Mouse (Mus musculus): ENCODE measurements around the gene Agrp. TPM values are rescaled to one million over a fixed set of nuclear protein-coding genes. Genes with fewer than 3 reads are reported as not detected.

Agrp gene
- polyA plus RNA-seq, 1 experiment from 2014 or later = 0.75 TPM

DNA sequence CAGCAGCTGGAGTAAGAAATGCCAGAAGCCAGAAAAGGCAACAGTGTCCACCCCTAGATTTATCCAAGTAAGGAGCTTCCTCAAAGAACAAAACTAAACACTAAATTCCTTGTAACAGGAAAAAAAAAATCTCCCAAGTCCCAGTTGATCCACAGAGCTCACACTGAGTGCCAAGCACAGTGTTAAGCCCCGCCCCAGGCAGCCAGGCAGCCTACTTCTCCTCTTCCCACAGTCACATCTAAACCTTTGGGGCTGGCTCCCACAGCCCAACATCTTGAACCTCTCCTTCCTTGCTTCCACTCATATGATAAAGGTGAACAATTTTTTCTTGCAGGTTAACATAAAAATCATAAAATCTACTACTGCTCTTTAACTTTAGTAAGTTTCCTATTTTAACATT, 73.3 kb downstream of the Agrp start:
- 85% methylated on average over 1 of the region's 1 CpGs for WGBS

GRCm38 (mm10) chr8:105562863-105563262, 74.3 kb downstream of the Agrp start:
- Histone ChIP-seq H3K36me3 (ENCODE audit: insufficient read depth, low read length) (no peaks in the 10 kb centered on the region), H3K27ac (ENCODE audit: low read length) (no peak overlapping the region), H3K9me3 (ENCODE audit: low read length) (no peaks in the 10 kb centered on the region), H3K4me2 (replicated peaks; ENCODE audit: low read depth, low read length) (no peak overlapping the region), H3K4me1 (ENCODE audit: insufficient read depth, low read depth, low read length) (peaks cover 16% of the 10 kb centered on the region; the same call in 1 of the 2 replicates), H3K9ac (replicated peaks; ENCODE audit: low read depth) (no peak overlapping the region), H3K4me3 (ENCODE audit: low read depth, low read length) (no peak overlapping the region), H3K27me3 (replicated peaks; ENCODE audit: insufficient read depth, low read length) (no peaks in the 10 kb centered on the region)
- TF ChIP-seq EP300 (IDR thresholded peaks at IDR 0.05) (no peak), CTCF (IDR thresholded peaks at IDR 0.05) (no peak)
- DNase-seq (ENCODE audit: low spot score) (no peak), ATAC-seq (no peak)
- WGBS = 79% methylated on average over 3 of the region's 3 CpGs

More for the DNA sequence above, 73.3 kb downstream of the Agrp start:
- no peaks in the 10 kb centered on the region for H3K27me3 ChIP-seq (replicated peaks; ENCODE audit: insufficient read depth, low read length)
- no peaks in the 10 kb centered on the region for H3K36me3 ChIP-seq (ENCODE audit: insufficient read depth, low read length)
- no peak for TF ChIP-seq CTCF (IDR thresholded peaks at IDR 0.05)
- TF ChIP-seq EP300 (IDR thresholded peaks at IDR 0.05) = no peak
- no peak overlapping the region for H3K4me2 ChIP-seq (replicated peaks; ENCODE audit: low read depth, low read length)
- H3K27ac ChIP-seq (ENCODE audit: low read length) = no peak overlapping the region
- no peak overlapping the region for H3K4me3 ChIP-seq (ENCODE audit: low read depth, low read length)
- DNase-seq (ENCODE audit: low spot score) (peak; percentile 26), ATAC-seq (no peak)
- no peak overlapping the region; the same call in 1 of the 2 replicates for H3K9ac ChIP-seq (replicated peaks; ENCODE audit: low read depth)
- H3K9me3 ChIP-seq (ENCODE audit: low read length) = no peaks in the 10 kb centered on the region
- peaks cover 16% of the 10 kb centered on the region; the same call in 1 of the 2 replicates for H3K4me1 ChIP-seq (ENCODE audit: insufficient read depth, low read depth, low read length)

DNA sequence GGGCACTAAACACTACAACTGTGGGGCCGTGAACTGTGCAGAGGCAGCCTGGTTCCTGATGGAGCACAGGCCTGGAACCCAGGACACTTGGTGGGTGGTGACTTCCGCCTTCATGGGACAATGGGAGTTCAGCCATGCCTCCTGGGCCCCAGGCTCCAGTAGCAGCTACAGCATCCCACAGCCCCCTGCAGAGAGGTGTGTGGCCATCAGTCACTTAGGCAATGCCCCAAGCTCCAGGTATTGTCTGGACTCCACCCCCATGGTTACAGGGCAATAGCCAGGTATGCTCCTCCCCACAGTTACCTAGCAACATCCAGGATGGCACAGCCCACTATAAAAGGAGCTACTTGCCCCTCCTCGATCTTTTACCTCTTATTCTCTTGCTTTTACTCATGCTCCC, 82.0 kb downstream of the Agrp start:
- H3K4me2 ChIP-seq (replicated peaks; ENCODE audit: low read depth, low read length) = no peak overlapping the region
- H3K27me3 ChIP-seq (replicated peaks; ENCODE audit: insufficient read depth, low read length) = no peaks in the 10 kb centered on the region
- no peaks in the 10 kb centered on the region for H3K36me3 ChIP-seq (ENCODE audit: insufficient read depth, low read length)
- H3K27ac ChIP-seq (ENCODE audit: low read length) = no peak overlapping the region
- whole genome bisulfite sequencing = 76% methylated on average over 3 of the region's 3 CpGs
- DNase-seq (ENCODE audit: low spot score) = no peak
- no peak for TF ChIP-seq CTCF (IDR thresholded peaks at IDR 0.05)
- no peak for TF ChIP-seq EP300 (IDR thresholded peaks at IDR 0.05)
- no peak overlapping the region for H3K9ac ChIP-seq (replicated peaks; ENCODE audit: low read depth)
- H3K9me3 ChIP-seq (ENCODE audit: low read length) = no peaks in the 10 kb centered on the region
- no peaks in the 10 kb centered on the region for H3K4me1 ChIP-seq (ENCODE audit: insufficient read depth, low read depth, low read length)
- H3K4me3 ChIP-seq (ENCODE audit: low read depth, low read length) = no peak overlapping the region
- peak; percentile 24; the same call in 1 of the 2 replicates for ATAC-seq

DNA sequence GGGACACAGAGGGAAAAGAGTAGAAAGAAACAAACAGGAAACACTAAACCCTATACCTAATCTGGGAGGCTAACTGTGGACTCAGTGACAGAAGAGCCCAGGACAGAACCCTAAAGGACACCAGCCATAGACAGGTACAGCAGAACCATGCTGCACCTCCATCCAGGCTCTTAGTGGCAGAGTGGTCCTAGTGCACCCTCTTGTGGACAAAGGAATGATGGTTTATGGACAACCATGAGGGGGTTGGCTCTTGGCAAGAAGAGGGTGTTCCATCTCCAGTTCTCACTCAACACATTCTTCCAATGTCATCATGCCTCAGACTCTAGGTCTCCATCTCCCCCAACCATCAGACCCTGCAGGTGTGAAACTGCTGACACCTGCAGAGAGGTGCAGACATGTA, 83.1 kb downstream of the Agrp start:
- H3K27me3 ChIP-seq (replicated peaks; ENCODE audit: insufficient read depth, low read length) = no peaks in the 10 kb centered on the region
- H3K27ac ChIP-seq (ENCODE audit: low read length) = no peak overlapping the region
- no peaks in the 10 kb centered on the region for H3K36me3 ChIP-seq (ENCODE audit: insufficient read depth, low read length)
- H3K9ac ChIP-seq (replicated peaks; ENCODE audit: low read depth) = no peak overlapping the region
- H3K4me1 ChIP-seq (ENCODE audit: insufficient read depth, low read depth, low read length) = no peaks in the 10 kb centered on the region
- H3K9me3 ChIP-seq (ENCODE audit: low read length) = no peaks in the 10 kb centered on the region
- peak; percentile 77 for ATAC-seq
- DNase-seq (ENCODE audit: low spot score) = peak; percentile 83
- H3K4me2 ChIP-seq (replicated peaks; ENCODE audit: low read depth, low read length) = no peak overlapping the region
- H3K4me3 ChIP-seq (ENCODE audit: low read depth, low read length) = no peak overlapping the region
- TF ChIP-seq EP300 (IDR thresholded peaks at IDR 0.05) = peak; percentile 30; the same call in 1 of the 2 replicates
- peak; percentile 97 for TF ChIP-seq CTCF (IDR thresholded peaks at IDR 0.05)

GRCm38 (mm10) chr8:105552824-105553223, 84.4 kb downstream of the Agrp start:
- Histone ChIP-seq H3K9ac (replicated peaks; ENCODE audit: low read depth) (no peak overlapping the region), H3K27me3 (replicated peaks; ENCODE audit: insufficient read depth, low read length) (no peaks in the 10 kb centered on the region), H3K4me3 (ENCODE audit: low read depth, low read length) (no peak overlapping the region), H3K4me1 (ENCODE audit: insufficient read depth, low read depth, low read length) (no peaks in the 10 kb centered on the region), H3K9me3 (ENCODE audit: low read length) (no peaks in the 10 kb centered on the region), H3K27ac (ENCODE audit: low read length) (no peak overlapping the region), H3K36me3 (ENCODE audit: insufficient read depth, low read length) (no peaks in the 10 kb centered on the region), H3K4me2 (replicated peaks; ENCODE audit: low read depth, low read length) (no peak overlapping the region)
- DNase-seq (ENCODE audit: low spot score) = peak; percentile 32
- TF ChIP-seq CTCF (IDR thresholded peaks at IDR 0.05) (no peak), EP300 (IDR thresholded peaks at IDR 0.05) (no peak)
- no peak for ATAC-seq
- 77% methylated on average over 1 of the region's 1 CpGs for WGBS

DNA sequence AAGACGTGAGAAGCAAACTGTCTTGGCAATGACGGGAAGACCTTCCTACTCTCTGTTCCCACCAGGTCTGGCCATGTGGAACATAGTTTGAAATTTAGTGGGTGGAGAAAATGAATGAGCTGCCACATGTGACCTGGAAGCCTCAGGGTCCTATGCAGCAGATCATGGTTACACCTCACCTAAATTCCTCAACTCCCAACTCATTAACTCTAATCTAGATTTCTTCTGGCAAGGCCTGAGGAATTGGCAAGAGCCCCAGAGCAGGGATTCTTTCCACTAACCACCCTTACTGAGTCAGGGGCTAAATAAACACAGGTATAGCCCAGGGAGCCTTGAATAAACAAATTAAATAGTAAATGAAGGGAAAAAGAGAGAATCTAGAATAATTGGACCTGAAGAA, 85.2 kb downstream of the Agrp start:
- ATAC-seq (no peak), DNase-seq (ENCODE audit: low spot score) (no peak)
- Histone ChIP-seq H3K36me3 (ENCODE audit: insufficient read depth, low read length) (no peaks in the 10 kb centered on the region), H3K27me3 (replicated peaks; ENCODE audit: insufficient read depth, low read length) (no peaks in the 10 kb centered on the region), H3K27ac (ENCODE audit: low read length) (no peak overlapping the region), H3K4me1 (ENCODE audit: insufficient read depth, low read depth, low read length) (peaks cover 3% of the 10 kb centered on the region; the same call in 1 of the 2 replicates), H3K9ac (replicated peaks; ENCODE audit: low read depth) (no peak overlapping the region), H3K9me3 (ENCODE audit: low read length) (no peaks in the 10 kb centered on the region), H3K4me3 (ENCODE audit: low read depth, low read length) (no peak overlapping the region), H3K4me2 (replicated peaks; ENCODE audit: low read depth, low read length) (no peak overlapping the region)
- WGBS = 85% methylated on average over 2 of the region's 2 CpGs
- no peak for TF ChIP-seq EP300 (IDR thresholded peaks at IDR 0.05)
- TF ChIP-seq CTCF (IDR thresholded peaks at IDR 0.05) = no peak

DNA sequence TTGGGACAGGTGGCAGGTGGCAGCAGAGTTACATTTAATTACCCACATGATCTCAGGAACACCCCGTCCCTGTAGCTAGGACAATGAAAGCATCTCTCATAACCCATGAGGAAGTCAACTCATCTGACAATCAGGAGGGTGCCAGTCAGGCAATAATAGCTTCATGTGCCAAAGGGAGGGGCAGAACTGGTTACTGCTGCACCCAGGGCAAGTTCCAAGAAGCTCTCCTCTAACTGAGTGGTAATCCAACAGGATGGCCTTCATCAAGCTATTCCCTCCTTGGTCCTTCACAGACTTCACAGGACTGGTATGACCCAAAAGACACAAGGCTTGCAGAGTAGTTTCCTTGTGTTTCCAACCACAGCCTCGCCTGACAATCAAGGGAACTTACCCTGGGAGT, 87.1 kb downstream of the Agrp start:
- H3K9ac ChIP-seq (replicated peaks; ENCODE audit: low read depth) = no peak overlapping the region
- no peak overlapping the region for H3K27ac ChIP-seq (ENCODE audit: low read length)
- no peaks in the 10 kb centered on the region for H3K9me3 ChIP-seq (ENCODE audit: low read length)
- 76% methylated on average over 2 of the region's 2 CpGs for WGBS
- H3K4me3 ChIP-seq (ENCODE audit: low read depth, low read length) = no peak overlapping the region
- H3K27me3 ChIP-seq (replicated peaks; ENCODE audit: insufficient read depth, low read length) = no peaks in the 10 kb centered on the region
- no peak for TF ChIP-seq EP300 (IDR thresholded peaks at IDR 0.05)
- TF ChIP-seq CTCF (IDR thresholded peaks at IDR 0.05) = no peak
- peaks cover 18% of the 10 kb centered on the region for H3K4me1 ChIP-seq (ENCODE audit: insufficient read depth, low read depth, low read length)
- H3K4me2 ChIP-seq (replicated peaks; ENCODE audit: low read depth, low read length) = no peak overlapping the region
- no peaks in the 10 kb centered on the region for H3K36me3 ChIP-seq (ENCODE audit: insufficient read depth, low read length)
- no peak for ATAC-seq
- no peak for DNase-seq (ENCODE audit: low spot score)
